Comparison of ENCODE assay signal across 21 mouse cellular contexts in the genomic region with DNA sequence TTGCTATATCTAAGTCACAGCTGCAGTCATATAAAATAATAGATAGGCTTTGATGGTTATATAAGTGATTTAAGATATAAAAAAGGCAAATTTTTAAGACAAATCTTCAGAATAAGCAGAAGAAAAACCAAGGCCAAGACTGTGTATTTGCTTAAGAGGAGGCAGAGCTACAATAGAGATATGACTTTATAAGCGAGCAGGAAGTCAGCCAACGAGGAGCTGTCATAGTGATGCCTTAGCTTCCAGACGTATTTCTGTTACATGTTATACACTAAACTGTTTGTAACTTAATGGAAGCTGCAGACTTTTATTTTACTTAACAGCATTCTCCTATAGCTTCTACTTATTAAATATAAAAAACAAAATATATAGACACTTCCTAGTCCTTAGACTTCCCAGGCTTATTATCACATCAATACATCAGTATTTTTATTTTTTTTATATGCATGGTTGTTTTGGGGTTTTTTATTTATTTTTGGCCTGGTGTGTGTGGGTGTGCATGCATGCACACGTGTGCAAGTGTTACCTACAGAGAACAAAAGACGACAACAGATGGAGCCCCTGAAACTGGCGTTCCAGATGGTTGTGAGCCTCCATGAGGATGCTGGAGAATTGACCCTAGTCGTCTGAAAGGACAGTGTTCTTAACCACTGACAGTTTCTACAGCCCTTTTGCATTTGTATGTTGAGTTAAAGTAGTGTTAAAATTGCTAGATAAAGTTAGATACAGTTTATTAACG.
A peak's percentile ranks its signal among the peaks of the same experiment; 100 is the strongest.
DNase-seq lines count a peak whose midpoint lies in the region; ATAC-seq and TF ChIP-seq lines count a peak whose summit lies in the region.
"Had no signal": no experiment of that assay in that cellular context is flagged by ENCODE, and none has a peak within 500 bp of the region (broad histone marks: within the 10 kb centered on the region; RNA-seq: fewer than 3 reads in every experiment).

No protein-coding gene starts in this region.

- no peak for TF ChIP-seq CTCF in forebrain, postnatal 0 days (IDR thresholded peaks at IDR 0.05; ENCODE audit: low read depth)

- 85% methylated on average over 8 of the region's 8 CpGs for WGBS in forebrain, embryonic 12.5 days
- 56% methylated on average over 8 of the region's 8 CpGs for WGBS in forebrain, postnatal 0 days
- WGBS in hindbrain, embryonic 15.5 days = 60% methylated on average over 8 of the region's 8 CpGs
- WGBS in hindbrain, embryonic 10.5 days = 82% methylated on average over 8 of the region's 8 CpGs
- WGBS in midbrain, embryonic 11.5 days = 86% methylated on average over 8 of the region's 8 CpGs
- 73% methylated on average over 8 of the region's 8 CpGs for WGBS in midbrain, embryonic 14.5 days

- H3K4me2 ChIP-seq in forebrain, embryonic 12.5 days = no peak overlapping the region
- no peak overlapping the region for H3K4me2 ChIP-seq in forebrain, postnatal 0 days (ENCODE audit: low read depth)
- no peak overlapping the region for H3K4me2 ChIP-seq in hindbrain, embryonic 15.5 days
- no peak overlapping the region for H3K4me2 ChIP-seq in midbrain, embryonic 11.5 days
- no peak overlapping the region for H3K4me2 ChIP-seq in midbrain, embryonic 14.5 days (ENCODE audit: low read length)
- H3K4me2 ChIP-seq: embryonic facial prominence, embryonic 13.5 days; heart, embryonic 11.5 days; heart, embryonic 15.5 days had no signal

- no peak for DNase-seq in forebrain, postnatal 0 days
- DNase-seq in hindbrain, embryonic 10.5 days (ENCODE audit: low spot score) = no peak
- no peak for DNase-seq in midbrain, embryonic 11.5 days (ENCODE audit: low spot score, missing footprints)
- no peak for DNase-seq in midbrain, embryonic 14.5 days
- DNase-seq in adrenal gland, postnatal 14 days = no peak
- DNase-seq: adrenal gland, adult 8-10 months; B cell, adult 2 months; cerebellum, adult 18-20 months; cerebellum, adult 9-11 months; cerebellum, postnatal 36 days; gastrocnemius, postnatal 14 days; heart, adult 2 months; heart, postnatal 14 days had no signal

- no peaks in the 10 kb centered on the region for H3K9me3 ChIP-seq in forebrain, embryonic 12.5 days
- no peaks in the 10 kb centered on the region for H3K9me3 ChIP-seq in forebrain, postnatal 0 days (ENCODE audit: low read length)
- no peaks in the 10 kb centered on the region for H3K9me3 ChIP-seq in hindbrain, embryonic 15.5 days
- H3K9me3 ChIP-seq in hindbrain, embryonic 10.5 days = no peaks in the 10 kb centered on the region
- no peaks in the 10 kb centered on the region for H3K9me3 ChIP-seq in midbrain, embryonic 11.5 days (ENCODE audit: control insufficient read depth, low read length)
- H3K9me3 ChIP-seq in midbrain, embryonic 14.5 days (ENCODE audit: control insufficient read depth, low read length) = no peaks in the 10 kb centered on the region
- H3K9me3 ChIP-seq: embryonic facial prominence, embryonic 13.5 days; G1E; heart, embryonic 15.5 days had no signal

- peak; percentile 69; the same call in 1 of the 2 replicates for ATAC-seq in forebrain, embryonic 12.5 days (ENCODE audit: low FRiP score)
- no peak for ATAC-seq in forebrain, postnatal 0 days
- ATAC-seq in hindbrain, embryonic 15.5 days (ENCODE audit: low FRiP score, low read depth) = peak; percentile 51
- 0 out of 2 replicates have a peak, but pooled peaks have one; percentile 35 for ATAC-seq in midbrain, embryonic 11.5 days (ENCODE audit: low FRiP score)
- ATAC-seq in midbrain, embryonic 14.5 days (ENCODE audit: low FRiP score, low TSS enrichment) = no peak
- ATAC-seq: CD4-positive, CD25-positive, alpha-beta regulatory T cell, adult 4 months; intestine, embryonic 16.5 days had no signal

- no peaks in the 10 kb centered on the region for H3K27me3 ChIP-seq in forebrain, embryonic 12.5 days
- H3K27me3 ChIP-seq in forebrain, postnatal 0 days (ENCODE audit: insufficient read depth, low read length) = no peaks in the 10 kb centered on the region
- no peaks in the 10 kb centered on the region for H3K27me3 ChIP-seq in hindbrain, embryonic 15.5 days
- H3K27me3 ChIP-seq in hindbrain, embryonic 10.5 days (ENCODE audit: insufficient read depth, poor library complexity, severe bottlenecking) = no peaks in the 10 kb centered on the region
- H3K27me3 ChIP-seq in midbrain, embryonic 11.5 days (ENCODE audit: control insufficient read depth, insufficient read depth, low read length) = no peaks in the 10 kb centered on the region
- H3K27me3 ChIP-seq in midbrain, embryonic 14.5 days (ENCODE audit: control insufficient read depth, insufficient read depth, low read length) = no peaks in the 10 kb centered on the region
- H3K27me3 ChIP-seq: embryonic facial prominence, embryonic 13.5 days; heart, embryonic 15.5 days had no signal

- no peak overlapping the region for H3K4me3 ChIP-seq in forebrain, embryonic 12.5 days (replicated peaks)
- no peak overlapping the region for H3K4me3 ChIP-seq in forebrain, postnatal 0 days (ENCODE audit: low read depth, low read length)
- no peak overlapping the region for H3K4me3 ChIP-seq in hindbrain, embryonic 15.5 days
- H3K4me3 ChIP-seq in hindbrain, embryonic 10.5 days = no peak overlapping the region
- no peak overlapping the region for H3K4me3 ChIP-seq in midbrain, embryonic 11.5 days (ENCODE audit: low read depth, low read length)
- no peak overlapping the region for H3K4me3 ChIP-seq in midbrain, embryonic 14.5 days (replicated peaks; ENCODE audit: low read depth, low read length)
- H3K4me3 ChIP-seq: embryonic facial prominence, embryonic 13.5 days; heart, adult 2 months; heart, embryonic 15.5 days had no signal

- no peak overlapping the region for H3K9ac ChIP-seq in forebrain, embryonic 12.5 days
- no peak overlapping the region for H3K9ac ChIP-seq in forebrain, postnatal 0 days
- no peak overlapping the region for H3K9ac ChIP-seq in hindbrain, embryonic 15.5 days
- no peak overlapping the region for H3K9ac ChIP-seq in midbrain, embryonic 11.5 days (ENCODE audit: low read length)
- no peak overlapping the region for H3K9ac ChIP-seq in midbrain, embryonic 14.5 days (replicated peaks; ENCODE audit: low read length)
- H3K9ac ChIP-seq: embryonic facial prominence, embryonic 13.5 days; heart, embryonic 15.5 days had no signal

- peaks cover 4% of the 10 kb centered on the region for H3K36me3 ChIP-seq in forebrain, embryonic 12.5 days (replicated peaks)
- peaks cover 7% of the 10 kb centered on the region; the same call in 1 of the 2 replicates for H3K36me3 ChIP-seq in forebrain, postnatal 0 days (ENCODE audit: insufficient read depth)
- H3K36me3 ChIP-seq in hindbrain, embryonic 15.5 days = no peaks in the 10 kb centered on the region
- peaks cover 12% of the 10 kb centered on the region for H3K36me3 ChIP-seq in hindbrain, embryonic 10.5 days
- H3K36me3 ChIP-seq in midbrain, embryonic 11.5 days (ENCODE audit: control insufficient read depth, insufficient read depth, low read length) = no peaks in the 10 kb centered on the region
- H3K36me3 ChIP-seq in midbrain, embryonic 14.5 days (ENCODE audit: control insufficient read depth, insufficient read depth, low read length) = peaks cover 8% of the 10 kb centered on the region

- H3K4me1 ChIP-seq in forebrain, embryonic 12.5 days = no peaks in the 10 kb centered on the region; the same call in 1 of the 2 replicates
- H3K4me1 ChIP-seq in forebrain, postnatal 0 days (ENCODE audit: insufficient read depth) = no peaks in the 10 kb centered on the region
- peaks cover 6% of the 10 kb centered on the region; the same call in 1 of the 2 replicates for H3K4me1 ChIP-seq in hindbrain, embryonic 15.5 days (replicated peaks)
- H3K4me1 ChIP-seq in hindbrain, embryonic 10.5 days (replicated peaks) = no peaks in the 10 kb centered on the region; the same call in 1 of the 2 replicates
- no peaks in the 10 kb centered on the region for H3K4me1 ChIP-seq in midbrain, embryonic 11.5 days (ENCODE audit: control insufficient read depth, insufficient read depth, low read length)
- H3K4me1 ChIP-seq in midbrain, embryonic 14.5 days (ENCODE audit: control insufficient read depth, insufficient read depth, low read length) = no peaks in the 10 kb centered on the region
- H3K4me1 ChIP-seq: embryonic facial prominence, embryonic 13.5 days; heart, embryonic 15.5 days had no signal

- H3K27ac ChIP-seq in forebrain, embryonic 12.5 days = no peak overlapping the region
- no peak overlapping the region for H3K27ac ChIP-seq in forebrain, postnatal 0 days (ENCODE audit: low read depth, low read length)
- H3K27ac ChIP-seq in hindbrain, embryonic 15.5 days (replicated peaks) = no peak overlapping the region
- H3K27ac ChIP-seq in hindbrain, embryonic 10.5 days = no peak overlapping the region
- no peak overlapping the region for H3K27ac ChIP-seq in midbrain, embryonic 11.5 days (ENCODE audit: low read depth, low read length)
- no peak overlapping the region for H3K27ac ChIP-seq in midbrain, embryonic 14.5 days (replicated peaks; ENCODE audit: low read depth, low read length)
- H3K27ac ChIP-seq: embryonic facial prominence, embryonic 13.5 days; heart, adult 2 months; heart, embryonic 15.5 days had no signal

Comparison
In these comparisons a context has a peak if more than half of its experiments do, and no peak if none do; other contexts are left out.
1. ATAC-seq: peak in forebrain, embryonic 12.5 days (single experiment), hindbrain, embryonic 15.5 days (single experiment) and midbrain, embryonic 11.5 days (single experiment); none in forebrain, postnatal 0 days (single experiment) and midbrain, embryonic 14.5 days (single experiment).